Mouse (Mus musculus) forebrain, embryonic 16.5 days (tissue): ENCODE results near the gene Naa30. TPM values are rescaled to one million over a fixed set of nuclear protein-coding genes. Genes with fewer than 3 reads are reported as not detected.
"Not testable (repeated sequence)": the region's sequence is repeated elsewhere in the genome, so short reads cannot be mapped to it uniquely, and the experiment has no call there.

ENCODE experiments used
- ATAC-seq: fragments of 200-750 bp; cut with Nextera tagmentation; 2 replicates; pipeline ENCODE4 v1.8.0; 2017; ENCODE audit warnings: mild to moderate bottlenecking, moderate library complexity
- H3K27ac ChIP-seq: fragments of 300-500 bp; sonication (generic); 2 replicates; pipeline ENCODE4 v1.5.1; 2014; ENCODE audit warnings: low read length, control low read depth
- H3K27me3 ChIP-seq: fragments of 300-500 bp; sonication (generic); replicated peaks from 2 replicates; pipeline ENCODE4 v1.6.1; 2014; ENCODE audit warnings: low read length; ENCODE audit not compliant: control insufficient read depth, insufficient read depth
- H3K36me3 ChIP-seq: fragments of 300-500 bp; sonication (generic); 2 replicates; pipeline ENCODE4 v1.6.1; 2014; ENCODE audit not compliant: control insufficient read depth, insufficient read depth
- H3K4me1 ChIP-seq: fragments of 300-500 bp; sonication (generic); replicated peaks from 2 replicates; pipeline ENCODE4 v1.6.1; 2014; ENCODE audit warnings: low read length; ENCODE audit not compliant: control insufficient read depth, insufficient read depth
- H3K4me2 ChIP-seq: fragments of 300-500 bp; sonication (generic); 2 replicates; pipeline ENCODE4 v1.6.1; 2014; ENCODE audit warnings: mild to moderate bottlenecking, low read length, control low read depth
- H3K4me3 ChIP-seq: fragments of 300-500 bp; sonication (generic); replicated peaks from 2 replicates; pipeline ENCODE4 v1.5.1; 2014; ENCODE audit warnings: mild to moderate bottlenecking, low read length, control low read depth
- H3K9ac ChIP-seq: fragments of 300-500 bp; sonication (generic); replicated peaks from 2 replicates; pipeline ENCODE4 v1.6.1; 2014; ENCODE audit warnings: low read depth, low read length, control low read depth
- H3K9me3 ChIP-seq: fragments of 300-500 bp; sonication (generic); 2 replicates; pipeline ENCODE4 v1.6.1; 2016; ENCODE audit warnings: low read length; ENCODE audit not compliant: control insufficient read depth
- WGBS: fragments of 180-500 bp; shearing (Covaris S2); extraction: QIAGEN DNeasy Blood & Tissue Kit; methylation state at CpG from one replicate; pipeline ENCODE4 v1.1.7; 2014; 5-methylcytosine and 5-hydroxymethylcytosine counted together
- polyA plus RNA-seq: library from polyadenylated mRNA; unstranded; fragments of >200 nt; fragmentation: Nextera tagmentation; extraction: Ambion mirVana; gene quantifications from 2 replicates; pipeline ENCODE4 v1.2.1, GENCODE M21; 2015

The Naa30 gene
- polyA plus RNA-seq, 1 experiment from 2014 or later: 12.0 TPM

DNA sequence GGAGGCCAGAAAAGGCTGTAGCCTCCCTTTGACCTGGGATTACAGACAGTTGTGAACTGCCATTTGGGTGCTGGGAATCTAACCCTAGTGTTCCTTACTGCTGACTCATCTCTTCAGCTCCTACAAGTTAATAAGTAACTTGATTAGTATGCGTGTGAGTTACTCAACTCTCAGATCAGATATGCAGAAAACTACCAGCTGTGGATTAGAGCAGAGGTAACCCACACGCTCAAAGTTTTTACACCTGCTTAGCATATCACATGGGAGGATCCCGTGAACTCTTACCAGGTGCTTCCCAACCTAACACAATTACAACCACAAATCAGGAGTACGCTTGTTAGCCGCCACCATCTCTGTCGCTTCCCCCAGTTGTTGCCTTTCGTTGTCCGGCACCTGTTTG lies 740 bp upstream of the Naa30 start:
- WGBS: 28% methylated on average over 8 of the region's 8 CpGs
- Histone ChIP-seq H3K4me3 (peak overlapping the region; percentile 98), H3K9ac (peak overlapping the region; percentile 76), H3K4me2 (peak overlapping the region; percentile 75), H3K36me3 (no peaks in the 10 kb centered on the region), H3K9me3 (no peaks in the 10 kb centered on the region), H3K27me3 (no peaks in the 10 kb centered on the region), H3K4me1 (peaks cover 26% of the 10 kb centered on the region), H3K27ac (no peak overlapping the region)
- ATAC-seq: peak; percentile 13

GRCm38 (mm10) chr14:49172582-49172988 lies 559 bp downstream of the Naa30 start:
- H3K27me3 ChIP-seq: no peaks in the 10 kb centered on the region
- WGBS: 0% methylated on average over 39 of the region's 46 CpGs
- H3K4me3 ChIP-seq: peak overlapping the region; percentile 98
- no peaks in the 10 kb centered on the region for H3K9me3 ChIP-seq
- ATAC-seq: peak; percentile 86
- H3K4me2 ChIP-seq: peak overlapping the region; percentile 94
- H3K27ac ChIP-seq: peak overlapping the region; percentile 81
- no peaks in the 10 kb centered on the region for H3K36me3 ChIP-seq
- peak overlapping the region; percentile 76 for H3K9ac ChIP-seq
- peaks cover 28% of the 10 kb centered on the region for H3K4me1 ChIP-seq

- H3K9me3 ChIP-seq: no peaks in the 10 kb centered on the region
- H3K4me3 ChIP-seq: peak overlapping the region; percentile 98
- WGBS: 58% methylated on average over 16 of the region's 16 CpGs
- H3K4me1 ChIP-seq: peaks cover 28% of the 10 kb centered on the region
- no peak overlapping the region; the same call in 1 of the 2 replicates for H3K27ac ChIP-seq
- H3K4me2 ChIP-seq: peak overlapping the region; percentile 94
- ATAC-seq: no peak
- H3K36me3 ChIP-seq: no peaks in the 10 kb centered on the region
- H3K27me3 ChIP-seq: no peaks in the 10 kb centered on the region
- peak overlapping the region; percentile 76 for H3K9ac ChIP-seq
Measured at GRCm38 (mm10) chr14:49173290-49174135, 1.5 kb downstream of the Naa30 start.

GRCm38 (mm10) chr14:49179736-49180135 lies 7.7 kb downstream of the Naa30 start:
- 89% methylated on average over 3 of the region's 3 CpGs for WGBS
- Histone ChIP-seq H3K36me3 (0 out of 2 replicates have a peak, but pooled peaks cover 5% of the 10 kb centered on the region), H3K9me3 (no peaks in the 10 kb centered on the region), H3K4me1 (peaks cover 6% of the 10 kb centered on the region), H3K9ac (no peak overlapping the region), H3K4me3 (no peak overlapping the region), H3K4me2 (no peak overlapping the region), H3K27me3 (no peaks in the 10 kb centered on the region), H3K27ac (no peak overlapping the region)
- no peak for ATAC-seq

DNA sequence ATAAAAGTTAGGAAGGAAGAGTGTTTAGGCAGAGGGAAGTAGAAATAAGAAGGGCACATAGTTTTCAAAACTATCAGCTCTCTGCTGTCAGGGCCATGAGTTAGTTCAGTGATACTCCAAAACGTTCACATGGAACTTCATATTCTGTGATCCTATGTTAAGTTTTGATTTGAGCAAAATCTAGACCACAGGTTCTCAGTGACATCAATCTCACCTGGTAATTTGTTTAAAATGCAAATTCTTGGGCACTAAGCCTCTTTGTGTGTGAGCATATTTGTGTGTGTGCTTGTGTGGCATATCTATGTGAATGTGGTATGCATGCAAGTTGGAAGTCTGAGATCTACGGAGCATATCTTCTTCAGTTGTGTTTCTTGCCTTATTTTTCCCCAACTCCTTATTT lies 14.2 kb downstream of the Naa30 start:
- Histone ChIP-seq H3K4me3 (no peak overlapping the region), H3K27me3 (no peaks in the 10 kb centered on the region), H3K36me3 (peaks cover 12% of the 10 kb centered on the region), H3K27ac (no peak overlapping the region), H3K4me2 (no peak overlapping the region), H3K9me3 (no peaks in the 10 kb centered on the region), H3K9ac (no peak overlapping the region), H3K4me1 (no peaks in the 10 kb centered on the region)
- 100% methylated on average over 2 of the region's 2 CpGs for WGBS
- no peak for ATAC-seq

DNA sequence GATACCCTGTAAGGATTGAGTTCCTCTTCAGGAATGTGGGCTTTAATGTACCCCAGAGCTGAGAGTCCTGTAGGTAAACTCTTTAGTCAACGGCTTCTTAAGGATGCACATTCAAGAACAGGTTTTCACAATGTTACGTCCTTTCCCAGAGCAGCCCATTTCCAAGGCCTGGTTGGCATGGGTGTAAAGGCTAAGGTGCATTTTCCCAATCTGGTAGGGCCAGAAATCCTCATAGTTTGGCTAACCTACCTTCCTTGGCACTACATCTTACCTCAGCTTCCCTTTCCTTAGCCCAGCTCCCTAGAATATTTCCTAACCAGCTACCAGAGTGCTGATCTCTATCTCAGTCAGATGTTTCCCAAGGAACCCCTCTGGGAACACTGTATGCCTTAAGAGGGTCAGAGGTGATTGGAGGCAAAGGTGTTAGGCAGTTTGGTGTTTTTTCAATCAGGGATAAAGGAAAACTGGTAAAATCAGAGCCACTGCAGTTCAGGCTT lies 25.1 kb downstream of the Naa30 start:
- Histone ChIP-seq H3K9ac (no peak overlapping the region), H3K9me3 (no peaks in the 10 kb centered on the region), H3K4me2 (no peak overlapping the region), H3K4me1 (no peaks in the 10 kb centered on the region), H3K27ac (no peak overlapping the region), H3K4me3 (no peak overlapping the region), H3K27me3 (no peaks in the 10 kb centered on the region), H3K36me3 (peaks cover 1% of the 10 kb centered on the region; the same call in 1 of the 2 replicates)
- no peak for ATAC-seq
- 94% methylated on average over 2 of the region's 2 CpGs for WGBS

GRCm38 (mm10) chr14:49201073-49201778 lies 29.2 kb downstream of the Naa30 start:
- Histone ChIP-seq H3K4me2 (no peak overlapping the region), H3K27me3 (no peaks in the 10 kb centered on the region), H3K4me1 (no peaks in the 10 kb centered on the region), H3K36me3 (no peaks in the 10 kb centered on the region), H3K27ac (no peak overlapping the region), H3K9ac (no peak overlapping the region), H3K4me3 (no peak overlapping the region), H3K9me3 (no peaks in the 10 kb centered on the region)
- ATAC-seq: no peak
- WGBS: 70% methylated on average over 9 of the region's 9 CpGs

DNA sequence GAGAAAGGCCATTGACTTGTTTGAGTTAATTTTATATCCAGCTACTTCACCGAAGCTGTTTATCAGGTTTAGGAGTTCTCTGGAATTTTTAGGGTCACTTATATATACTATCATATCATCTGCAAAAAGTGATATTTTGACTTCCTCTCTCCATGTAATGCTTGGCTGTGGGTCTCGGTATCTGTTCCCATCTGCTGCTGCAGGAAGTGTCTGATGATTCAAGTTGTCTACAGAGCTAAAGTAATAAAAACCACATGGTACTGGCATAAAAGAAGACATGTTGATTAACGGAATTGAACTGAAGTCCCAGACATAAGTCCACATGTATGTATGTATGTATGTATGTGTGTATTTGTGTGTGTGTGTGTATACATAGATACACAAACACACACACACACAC lies 38.2 kb downstream of the Naa30 start:
- 92% methylated on average over 3 of the region's 3 CpGs for WGBS
- H3K9me3 ChIP-seq, H3K27me3 ChIP-seq, H3K36me3 ChIP-seq, H3K27ac ChIP-seq, H3K9ac ChIP-seq, H3K4me2 ChIP-seq, H3K4me1 ChIP-seq, H3K4me3 ChIP-seq, ATAC-seq: not testable (repeated sequence)

DNA sequence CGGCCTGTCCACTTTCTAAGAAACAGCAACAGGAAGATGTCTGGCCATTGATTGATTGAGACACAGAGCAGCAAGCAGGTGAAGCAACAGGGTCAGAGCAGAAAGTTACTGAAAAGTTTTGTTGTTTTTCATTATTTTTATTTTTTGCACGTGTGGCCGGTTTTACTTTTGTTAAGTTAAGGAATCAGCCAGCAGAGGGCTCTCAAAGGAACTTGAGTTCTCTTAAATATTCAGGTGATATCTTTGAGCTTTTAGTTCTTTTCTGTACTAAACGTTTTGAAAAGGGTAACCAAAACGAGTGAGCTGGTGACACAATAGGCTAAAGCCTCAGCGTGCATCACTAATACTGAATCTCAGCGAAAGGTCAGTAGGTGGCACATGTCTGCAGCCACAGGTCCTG lies 46.7 kb downstream of the Naa30 start:
- WGBS: 67% methylated on average over 7 of the region's 7 CpGs
- Histone ChIP-seq H3K4me1 (no peaks in the 10 kb centered on the region), H3K9ac (no peak overlapping the region), H3K9me3 (no peaks in the 10 kb centered on the region), H3K4me2 (no peak overlapping the region), H3K36me3 (no peaks in the 10 kb centered on the region), H3K4me3 (no peak overlapping the region), H3K27me3 (no peaks in the 10 kb centered on the region), H3K27ac (no peak overlapping the region)
- ATAC-seq: no peak
